Mouse (Mus musculus) neural tube, embryonic 15.5 days (tissue): ENCODE data around the gene Unk. TPM values are rescaled to one million over a fixed set of nuclear protein-coding genes. Genes with fewer than 3 reads are reported as not detected.

Source experiments
- ATAC-seq: fragments of 200-750 bp; cut with Nextera tagmentation; 2 replicates; pipeline ENCODE4 v1.8.0; 2017; ENCODE audit warnings: mild to moderate bottlenecking, moderate TSS enrichment, moderate library complexity; ENCODE audit not compliant: low FRiP score
- H3K27ac ChIP-seq: fragments of 300-500 bp; sonication (generic); replicated peaks from 2 replicates; pipeline ENCODE4 v1.5.1; 2015; ENCODE audit warnings: mild to moderate bottlenecking, inconsistent platforms
- H3K27me3 ChIP-seq: fragments of 300-500 bp; sonication (generic); replicated peaks from 2 replicates; pipeline ENCODE4 v1.6.1; 2015; ENCODE audit warnings: inconsistent platforms
- H3K36me3 ChIP-seq: fragments of 300-500 bp; sonication (generic); 2 replicates; pipeline ENCODE4 v1.6.1; 2015; ENCODE audit warnings: inconsistent platforms
- H3K4me1 ChIP-seq: fragments of 300-500 bp; sonication (generic); 2 replicates; pipeline ENCODE4 v1.6.1; 2015; ENCODE audit warnings: inconsistent platforms
- H3K4me2 ChIP-seq: fragments of 300-500 bp; sonication (generic); 2 replicates; pipeline ENCODE4 v1.6.1; 2015; ENCODE audit warnings: inconsistent platforms, mild to moderate bottlenecking, moderate library complexity
- H3K4me3 ChIP-seq: fragments of 300-500 bp; sonication (generic); replicated peaks from 2 replicates; pipeline ENCODE4 v1.5.1; 2015; ENCODE audit warnings: mild to moderate bottlenecking, inconsistent platforms
- H3K9ac ChIP-seq: fragments of 300-500 bp; sonication (generic); replicated peaks from 2 replicates; pipeline ENCODE4 v1.6.1; 2015; ENCODE audit warnings: mild to moderate bottlenecking, inconsistent platforms
- H3K9me3 ChIP-seq: fragments of 300-500 bp; sonication (generic); replicated peaks from 2 replicates; pipeline ENCODE4 v1.6.1; 2016; ENCODE audit warnings: inconsistent platforms
- WGBS: fragments of 180-500 bp; shearing (Covaris S2); methylation state at CpG from one replicate; pipeline ENCODE4 v1.1.7; 2015; ENCODE audit warnings: mixed read lengths; 5-methylcytosine and 5-hydroxymethylcytosine counted together
- polyA plus RNA-seq: library from polyadenylated mRNA; unstranded; fragments of >200 nt; fragmentation: Nextera tagmentation; extraction: Ambion mirVana; gene quantifications from 2 replicates; pipeline ENCODE4 v1.2.1, GENCODE M21; 2015

The Unk gene
- polyA plus RNA-seq, 1 experiment from 2014 or later = 31.6 TPM

DNA sequence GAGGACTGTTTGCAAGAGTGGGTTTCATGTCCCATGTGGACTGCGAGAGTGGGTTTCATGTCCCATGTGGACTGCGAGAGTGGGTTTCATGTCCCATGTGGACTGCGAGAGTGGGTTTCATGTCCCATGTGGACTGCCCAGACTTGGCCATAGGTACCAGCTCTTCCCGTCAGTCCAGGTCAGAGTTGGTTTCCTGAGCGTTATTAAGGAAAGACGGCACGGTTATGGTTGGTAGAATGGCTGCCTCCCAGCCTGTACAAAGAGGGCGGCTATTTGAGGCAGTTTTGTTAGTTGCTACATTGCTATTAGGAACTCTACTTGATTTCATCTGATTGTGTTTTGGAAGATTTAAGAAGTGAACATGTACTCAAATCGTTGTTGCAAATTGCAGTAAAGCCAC is 7.7 kb downstream of the Unk start:
- no peaks in the 10 kb centered on the region for H3K27me3 ChIP-seq
- H3K9ac ChIP-seq = no peak overlapping the region
- no peak for ATAC-seq
- no peaks in the 10 kb centered on the region for H3K9me3 ChIP-seq
- no peak overlapping the region for H3K4me2 ChIP-seq
- peaks cover 23% of the 10 kb centered on the region for H3K36me3 ChIP-seq
- peaks cover 7% of the 10 kb centered on the region for H3K4me1 ChIP-seq
- no peak overlapping the region for H3K4me3 ChIP-seq
- 95% methylated on average over 9 of the region's 9 CpGs for WGBS
- H3K27ac ChIP-seq = no peak overlapping the region

DNA sequence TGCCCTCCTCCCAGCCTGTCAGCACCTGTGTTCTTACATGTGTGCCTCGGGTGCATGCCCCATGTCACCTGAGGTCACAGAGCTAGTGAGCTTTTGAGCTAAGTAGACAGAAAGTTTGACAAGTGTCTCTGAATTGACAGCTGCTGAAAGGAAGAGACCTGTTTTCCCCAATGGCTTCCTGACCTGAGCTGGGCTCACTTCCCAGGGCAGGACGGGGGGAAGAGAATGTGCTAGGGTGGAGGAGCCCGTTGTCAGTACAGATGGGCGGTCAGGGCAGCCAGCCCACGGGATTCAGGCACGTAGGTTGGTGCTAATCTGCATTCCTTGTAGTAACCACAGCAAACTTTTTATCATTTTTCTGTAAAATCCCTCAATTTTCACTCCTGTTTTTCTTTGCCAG is 10.5 kb downstream of the Unk start:
- 95% methylated on average over 6 of the region's 6 CpGs for WGBS
- H3K36me3 ChIP-seq = peaks cover 26% of the 10 kb centered on the region

GRCm38 (mm10) chr11:116041833-116042232 is 11.7 kb downstream of the Unk start:
- H3K4me2 ChIP-seq = no peak overlapping the region
- no peak for ATAC-seq
- no peaks in the 10 kb centered on the region for H3K4me1 ChIP-seq
- no peak overlapping the region for H3K27ac ChIP-seq
- peaks cover 34% of the 10 kb centered on the region for H3K36me3 ChIP-seq
- no peaks in the 10 kb centered on the region for H3K27me3 ChIP-seq
- H3K9ac ChIP-seq = no peak overlapping the region
- H3K4me3 ChIP-seq = no peak overlapping the region
- no peaks in the 10 kb centered on the region for H3K9me3 ChIP-seq
- 95% methylated on average over 2 of the region's 2 CpGs for WGBS

More for the DNA sequence above, 10.5 kb downstream of the Unk start:
- H3K27ac ChIP-seq = no peak overlapping the region
- no peaks in the 10 kb centered on the region for H3K4me1 ChIP-seq
- no peak overlapping the region for H3K4me3 ChIP-seq
- H3K27me3 ChIP-seq = no peaks in the 10 kb centered on the region
- ATAC-seq = no peak
- H3K9me3 ChIP-seq = no peaks in the 10 kb centered on the region
- no peak overlapping the region for H3K9ac ChIP-seq
- no peak overlapping the region for H3K4me2 ChIP-seq

DNA sequence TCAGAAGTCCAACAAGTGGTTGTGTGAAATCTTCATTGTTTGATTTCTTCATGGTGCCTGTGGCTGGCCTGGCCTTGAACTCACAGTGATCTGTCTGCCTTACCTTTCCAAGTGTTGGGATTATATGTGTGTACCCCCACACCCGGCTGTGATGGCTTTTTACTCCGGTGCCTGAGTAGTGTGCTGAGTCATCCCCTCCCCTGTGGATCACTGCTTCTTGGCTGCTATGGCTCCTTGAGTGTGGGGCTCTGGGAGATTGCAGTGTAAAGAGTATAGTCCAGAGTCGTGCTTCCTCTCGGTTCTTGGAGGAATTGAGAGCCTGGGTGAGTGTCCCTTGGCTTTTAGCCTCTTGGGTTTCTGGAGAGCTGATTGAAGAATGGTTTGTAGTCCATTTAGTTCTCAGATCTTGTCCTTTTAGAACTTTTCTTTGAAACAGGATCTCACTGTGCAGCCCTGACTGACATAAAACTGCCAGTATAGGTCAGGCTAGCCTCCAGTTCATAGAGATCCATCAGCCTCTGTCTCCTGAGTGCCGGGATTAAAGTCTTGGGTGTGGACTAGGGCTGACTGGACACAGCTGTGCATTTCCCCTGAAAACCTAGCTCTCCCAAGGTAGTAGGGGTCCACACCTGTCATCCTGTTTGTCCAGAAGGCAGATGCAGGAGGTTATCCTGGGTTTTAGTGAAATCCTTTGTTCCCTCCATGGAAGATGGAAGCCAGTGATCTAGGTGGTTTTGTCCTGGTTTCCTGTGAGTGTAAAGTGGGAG is 12.4 kb downstream of the Unk start:
- Histone ChIP-seq H3K4me2 (no peak overlapping the region), H3K4me3 (no peak overlapping the region), H3K4me1 (no peaks in the 10 kb centered on the region), H3K9me3 (no peaks in the 10 kb centered on the region), H3K9ac (no peak overlapping the region), H3K27ac (no peak overlapping the region), H3K27me3 (no peaks in the 10 kb centered on the region), H3K36me3 (peaks cover 41% of the 10 kb centered on the region)
- no peak for ATAC-seq
- WGBS = 94% methylated on average over 5 of the region's 5 CpGs

GRCm38 (mm10) chr11:116043286-116043685 is 13.2 kb downstream of the Unk start:
- H3K27ac ChIP-seq = no peak overlapping the region
- H3K36me3 ChIP-seq = peaks cover 47% of the 10 kb centered on the region
- H3K27me3 ChIP-seq = no peaks in the 10 kb centered on the region
- no peak overlapping the region for H3K4me2 ChIP-seq
- H3K4me3 ChIP-seq = no peak overlapping the region
- ATAC-seq = no peak
- no peaks in the 10 kb centered on the region for H3K4me1 ChIP-seq
- H3K9me3 ChIP-seq = no peaks in the 10 kb centered on the region
- WGBS = 100% methylated on average over 1 of the region's 1 CpGs
- no peak overlapping the region for H3K9ac ChIP-seq

GRCm38 (mm10) chr11:116045173-116045572 is 15.1 kb downstream of the Unk start:
- ATAC-seq = no peak
- no peaks in the 10 kb centered on the region for H3K4me1 ChIP-seq
- no peak overlapping the region for H3K9ac ChIP-seq
- H3K27me3 ChIP-seq = no peaks in the 10 kb centered on the region
- no peaks in the 10 kb centered on the region for H3K9me3 ChIP-seq
- 97% methylated on average over 6 of the region's 6 CpGs for WGBS
- H3K4me3 ChIP-seq = no peak overlapping the region
- H3K27ac ChIP-seq = no peak overlapping the region
- no peak overlapping the region for H3K4me2 ChIP-seq
- peaks cover 52% of the 10 kb centered on the region for H3K36me3 ChIP-seq

DNA sequence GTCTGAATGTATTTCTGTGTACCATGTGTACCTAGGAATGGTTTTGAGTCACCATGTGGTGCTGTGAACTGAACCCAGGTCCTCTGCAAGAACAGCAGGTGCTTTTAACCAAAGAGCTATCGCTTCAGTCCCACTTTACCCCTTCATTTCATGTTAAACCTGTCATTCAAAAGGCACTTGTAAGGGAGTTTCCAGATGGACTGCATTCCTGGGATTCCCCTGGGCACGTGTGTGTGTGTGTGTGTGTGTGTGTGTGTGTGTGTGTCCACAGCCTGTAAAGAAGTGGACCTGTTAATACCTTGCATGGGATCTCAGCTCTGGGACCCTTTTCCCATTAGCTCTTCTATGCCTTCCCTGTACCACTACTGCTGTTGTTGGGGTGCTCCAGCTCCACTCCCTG is 19.5 kb downstream of the Unk start:
- no peak overlapping the region for H3K4me2 ChIP-seq
- no peak for ATAC-seq
- H3K9me3 ChIP-seq = no peaks in the 10 kb centered on the region
- no peak overlapping the region for H3K4me3 ChIP-seq
- peaks cover 85% of the 10 kb centered on the region for H3K36me3 ChIP-seq
- H3K27ac ChIP-seq = no peak overlapping the region
- no peak overlapping the region for H3K9ac ChIP-seq
- 85% methylated on average over 2 of the region's 2 CpGs for WGBS
- H3K27me3 ChIP-seq = no peaks in the 10 kb centered on the region
- H3K4me1 ChIP-seq = no peaks in the 10 kb centered on the region

GRCm38 (mm10) chr11:116050196-116050595 is 20.1 kb downstream of the Unk start:
- Histone ChIP-seq H3K27me3 (no peaks in the 10 kb centered on the region), H3K9me3 (no peaks in the 10 kb centered on the region), H3K4me3 (no peak overlapping the region), H3K4me2 (no peak overlapping the region), H3K9ac (no peak overlapping the region), H3K27ac (no peak overlapping the region), H3K36me3 (peaks cover 91% of the 10 kb centered on the region), H3K4me1 (no peaks in the 10 kb centered on the region)
- WGBS = 88% methylated on average over 4 of the region's 4 CpGs
- no peak for ATAC-seq

DNA sequence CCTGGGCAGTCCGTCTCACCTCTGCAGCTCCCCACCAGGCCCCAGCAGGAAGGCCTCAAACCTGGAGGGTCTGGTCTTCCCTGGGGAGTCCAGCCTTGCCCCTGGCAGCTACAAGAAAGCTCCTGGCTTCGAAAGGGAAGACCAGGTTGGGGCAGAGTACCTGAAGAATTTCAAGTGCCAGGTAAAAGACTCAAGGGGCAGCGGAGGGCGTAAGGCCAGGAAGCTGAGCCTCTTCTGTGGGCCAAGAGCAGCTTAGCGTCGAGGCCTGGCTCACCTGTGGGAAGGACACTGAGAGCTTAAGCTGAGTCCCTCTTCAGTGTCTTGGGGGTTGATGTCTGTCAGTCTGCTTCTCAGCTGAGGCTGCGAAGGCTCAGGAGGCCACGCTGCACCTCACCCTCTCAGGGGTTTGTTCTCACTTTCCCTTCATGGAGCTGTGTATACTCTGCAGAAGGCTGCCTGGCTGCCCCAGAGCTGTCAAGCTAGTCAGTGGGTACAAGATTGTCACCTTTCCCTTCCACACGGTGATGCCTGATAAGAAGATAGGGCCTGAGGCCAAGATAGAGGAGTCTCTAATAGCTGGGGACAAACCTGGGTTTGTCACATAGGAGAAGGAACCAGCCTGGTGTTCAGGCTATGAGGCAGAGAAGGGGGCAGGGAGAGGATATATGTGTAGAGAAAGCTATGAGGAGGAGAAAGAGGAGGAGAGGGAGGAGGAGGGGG is 23.5 kb downstream of the Unk start:
- H3K9me3 ChIP-seq = no peaks in the 10 kb centered on the region
- H3K27me3 ChIP-seq = no peaks in the 10 kb centered on the region
- no peak overlapping the region for H3K9ac ChIP-seq
- no peak overlapping the region for H3K4me3 ChIP-seq
- H3K4me1 ChIP-seq = no peaks in the 10 kb centered on the region
- H3K36me3 ChIP-seq = peaks cover 95% of the 10 kb centered on the region
- 95% methylated on average over 9 of the region's 9 CpGs for WGBS
- no peak overlapping the region for H3K27ac ChIP-seq
- no peak overlapping the region for H3K4me2 ChIP-seq
- ATAC-seq = no peak

DNA sequence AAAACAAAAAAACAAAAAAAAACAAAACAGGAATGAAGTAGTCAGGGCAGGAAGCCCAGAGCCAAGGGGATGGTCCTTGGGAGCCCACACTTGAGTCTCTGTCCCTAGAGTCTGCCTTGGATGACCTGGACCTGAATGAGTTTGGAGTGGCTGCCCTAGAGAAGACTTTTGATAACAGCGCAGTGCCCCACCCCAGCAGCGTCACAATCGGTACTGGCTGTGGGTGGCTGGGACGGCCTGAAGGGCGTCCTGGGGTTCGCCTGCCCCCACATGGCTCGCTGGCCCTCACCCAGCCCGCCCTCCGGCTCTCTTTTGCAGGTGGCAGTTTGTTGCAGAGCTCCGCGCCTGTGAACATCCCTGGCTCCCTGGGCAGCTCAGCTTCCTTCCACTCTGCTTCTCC is 25.8 kb downstream of the Unk start:
- ATAC-seq = no peak
- no peaks in the 10 kb centered on the region for H3K27me3 ChIP-seq
- WGBS = 95% methylated on average over 11 of the region's 11 CpGs
- H3K36me3 ChIP-seq = peaks cover 96% of the 10 kb centered on the region
- no peaks in the 10 kb centered on the region for H3K9me3 ChIP-seq
- H3K4me3 ChIP-seq = no peak overlapping the region
- H3K9ac ChIP-seq = no peak overlapping the region
- H3K4me2 ChIP-seq = no peak overlapping the region
- no peak overlapping the region for H3K27ac ChIP-seq
- no peaks in the 10 kb centered on the region for H3K4me1 ChIP-seq

- no peak overlapping the region for H3K9ac ChIP-seq
- no peak overlapping the region for H3K4me3 ChIP-seq
- H3K27ac ChIP-seq = no peak overlapping the region
- WGBS = 88% methylated on average over 4 of the region's 4 CpGs
- ATAC-seq = no peak
- H3K4me1 ChIP-seq = no peaks in the 10 kb centered on the region
- no peaks in the 10 kb centered on the region for H3K27me3 ChIP-seq
- H3K9me3 ChIP-seq = no peaks in the 10 kb centered on the region
- H3K4me2 ChIP-seq = no peak overlapping the region
- peaks cover 98% of the 10 kb centered on the region for H3K36me3 ChIP-seq
These were observed 27.2 kb downstream of the Unk start for GRCm38 (mm10) chr11:116057237-116057881.
